Mouse (Mus musculus): ENCODE results near the gene Stk10.

DNA sequence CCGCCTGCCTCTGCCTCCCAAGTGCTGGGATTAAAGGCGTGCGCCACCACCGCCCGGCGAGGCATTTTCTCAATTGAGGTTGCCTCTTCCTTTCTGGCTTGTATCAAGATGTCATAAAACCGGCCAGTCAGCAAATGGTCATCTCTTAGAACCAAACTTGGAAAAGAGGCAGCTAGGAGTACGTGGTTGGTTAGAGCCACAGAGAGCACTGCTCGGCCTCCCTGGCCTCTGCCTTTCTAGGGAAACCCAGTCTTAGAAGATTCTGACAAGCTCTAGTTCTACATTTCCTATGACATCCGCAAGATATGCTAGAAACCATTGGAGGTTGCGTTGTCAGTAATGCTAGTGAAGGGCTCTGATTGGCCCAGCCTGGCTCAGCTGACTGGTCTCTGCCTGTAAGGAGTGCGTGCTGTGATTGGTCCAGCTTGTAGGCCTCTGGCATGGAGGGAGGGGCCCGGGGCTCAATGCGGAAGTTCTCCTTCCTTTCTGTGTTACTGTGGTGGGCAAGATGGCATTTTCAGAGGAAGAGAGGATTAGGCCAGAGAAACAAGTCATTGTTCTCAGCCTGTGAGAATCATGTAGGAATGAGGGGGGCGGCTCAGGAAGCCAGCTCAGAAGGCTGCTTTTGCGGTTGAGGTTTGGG, 47.3 kb downstream of the Stk10 start:
- TF ChIP-seq CTCF (IDR thresholded peaks at IDR 0.05; ENCODE audit: low read depth, low read length) = no peak
- TF ChIP-seq POLR2A (IDR thresholded peaks at IDR 0.05; ENCODE audit: borderline replicate concordance, low read depth, low read length) = no peak
